Mouse (Mus musculus) midbrain, embryonic 15.5 days (tissue): ENCODE measurements around the gene Sh3gl1. TPM values are rescaled to one million over a fixed set of nuclear protein-coding genes. Genes with fewer than 3 reads are reported as not detected.
A peak's percentile ranks its signal among the peaks of the same experiment; 100 is the strongest.

ENCODE experiments used
- ATAC-seq: fragments of 200-750 bp; cut with Nextera tagmentation; replicated peaks from 2 replicates; pipeline ENCODE4 v1.8.0; 2017; ENCODE audit warnings: moderate TSS enrichment
- H3K27ac ChIP-seq: fragments of 300-500 bp; sonication (generic); 2 replicates; pipeline ENCODE4 v1.5.1; 2015; ENCODE audit warnings: mild to moderate bottlenecking, inconsistent platforms
- H3K27me3 ChIP-seq: fragments of 300-500 bp; sonication (generic); replicated peaks from 2 replicates; pipeline ENCODE4 v1.6.1; 2015; ENCODE audit warnings: inconsistent platforms
- H3K36me3 ChIP-seq: fragments of 300-500 bp; sonication (generic); replicated peaks from 2 replicates; pipeline ENCODE4 v1.6.1; 2015; ENCODE audit warnings: inconsistent platforms
- H3K4me1 ChIP-seq: fragments of 300-500 bp; sonication (generic); 2 replicates; pipeline ENCODE4 v1.6.1; 2015; ENCODE audit warnings: inconsistent platforms
- H3K4me2 ChIP-seq: fragments of 300-500 bp; sonication (generic); 2 replicates; pipeline ENCODE4 v1.6.1; 2015; ENCODE audit warnings: inconsistent platforms, mild to moderate bottlenecking, moderate library complexity
- H3K4me3 ChIP-seq: fragments of 300-500 bp; sonication (generic); 2 replicates; pipeline ENCODE4 v1.5.1; 2015; ENCODE audit warnings: mild to moderate bottlenecking, inconsistent platforms
- H3K9ac ChIP-seq: fragments of 300-500 bp; sonication (generic); 2 replicates; pipeline ENCODE4 v1.6.1; 2015; ENCODE audit warnings: mild to moderate bottlenecking, inconsistent platforms
- H3K9me3 ChIP-seq: fragments of 300-500 bp; sonication (generic); 2 replicates; pipeline ENCODE4 v1.6.1; 2016; ENCODE audit warnings: inconsistent platforms
- WGBS: fragments of 180-500 bp; shearing (Covaris S2); methylation state at CpG from one replicate; pipeline ENCODE4 v1.1.7; 2015; ENCODE audit warnings: mixed read lengths; 5-methylcytosine and 5-hydroxymethylcytosine counted together
- polyA plus RNA-seq: library from polyadenylated mRNA; unstranded; fragments of >200 nt; fragmentation: Nextera tagmentation; extraction: Ambion mirVana; gene quantifications from 2 replicates; pipeline ENCODE4 v1.2.1, GENCODE M21; 2015

The Sh3gl1 gene
- polyA plus RNA-seq, 1 experiment from 2014 or later: 117 TPM

GRCm38 (mm10) chr17:56035216-56035615, 1.2 kb downstream of the Sh3gl1 start:
- Histone ChIP-seq H3K9me3 (no peaks in the 10 kb centered on the region), H3K27me3 (no peaks in the 10 kb centered on the region), H3K4me1 (peaks cover 34% of the 10 kb centered on the region), H3K9ac (peak overlapping the region; percentile 0; the same call in 1 of the 2 replicates), H3K4me2 (peak overlapping the region; percentile 69), H3K27ac (no peak overlapping the region), H3K36me3 (no peaks in the 10 kb centered on the region), H3K4me3 (peak overlapping the region; percentile 97)
- 86% methylated on average over 4 of the region's 4 CpGs for WGBS
- ATAC-seq: no peak

- no peaks in the 10 kb centered on the region for H3K9me3 ChIP-seq
- no peak overlapping the region for H3K4me2 ChIP-seq
- H3K27ac ChIP-seq: no peak overlapping the region
- H3K4me1 ChIP-seq: peaks cover 34% of the 10 kb centered on the region
- H3K9ac ChIP-seq: peak overlapping the region; percentile 5; the same call in 1 of the 2 replicates
- ATAC-seq: no peak
- no peaks in the 10 kb centered on the region for H3K36me3 ChIP-seq
- no peaks in the 10 kb centered on the region for H3K27me3 ChIP-seq
- H3K4me3 ChIP-seq: no peak overlapping the region
- 92% methylated on average over 6 of the region's 6 CpGs for WGBS
Observed at GRCm38 (mm10) chr17:56034726-56035100, 1.7 kb downstream of the Sh3gl1 start.

GRCm38 (mm10) chr17:56034040-56034725, 2.3 kb downstream of the Sh3gl1 start:
- 92% methylated on average over 7 of the region's 7 CpGs for WGBS
- no peak overlapping the region for H3K27ac ChIP-seq
- H3K4me1 ChIP-seq: peaks cover 34% of the 10 kb centered on the region
- H3K9ac ChIP-seq: peak overlapping the region; percentile 5; the same call in 1 of the 2 replicates
- ATAC-seq: no peak
- no peaks in the 10 kb centered on the region for H3K27me3 ChIP-seq
- no peak overlapping the region for H3K4me3 ChIP-seq
- no peak overlapping the region for H3K4me2 ChIP-seq
- H3K36me3 ChIP-seq: no peaks in the 10 kb centered on the region
- no peaks in the 10 kb centered on the region for H3K9me3 ChIP-seq

- Histone ChIP-seq H3K4me1 (peaks cover 34% of the 10 kb centered on the region), H3K4me3 (no peak overlapping the region), H3K4me2 (no peak overlapping the region), H3K36me3 (no peaks in the 10 kb centered on the region), H3K9ac (no peak overlapping the region), H3K27ac (no peak overlapping the region), H3K27me3 (no peaks in the 10 kb centered on the region), H3K9me3 (no peaks in the 10 kb centered on the region)
- ATAC-seq: no peak
- WGBS: 81% methylated on average over 7 of the region's 7 CpGs
Observed at GRCm38 (mm10) chr17:56032831-56033230, 3.6 kb downstream of the Sh3gl1 start.

GRCm38 (mm10) chr17:56032127-56032733, 4.2 kb downstream of the Sh3gl1 start:
- no peak overlapping the region for H3K27ac ChIP-seq
- no peak overlapping the region for H3K4me2 ChIP-seq
- H3K4me3 ChIP-seq: no peak overlapping the region
- ATAC-seq: no peak
- no peaks in the 10 kb centered on the region for H3K27me3 ChIP-seq
- H3K36me3 ChIP-seq: no peaks in the 10 kb centered on the region
- H3K4me1 ChIP-seq: peaks cover 33% of the 10 kb centered on the region
- H3K9ac ChIP-seq: no peak overlapping the region
- 72% methylated on average over 6 of the region's 6 CpGs for WGBS
- no peaks in the 10 kb centered on the region for H3K9me3 ChIP-seq

GRCm38 (mm10) chr17:56031431-56031830, 5.0 kb downstream of the Sh3gl1 start:
- no peak overlapping the region for H3K4me3 ChIP-seq
- peaks cover 28% of the 10 kb centered on the region for H3K4me1 ChIP-seq
- no peak overlapping the region for H3K27ac ChIP-seq
- 92% methylated on average over 7 of the region's 7 CpGs for WGBS
- ATAC-seq: no peak
- no peaks in the 10 kb centered on the region for H3K36me3 ChIP-seq
- H3K27me3 ChIP-seq: no peaks in the 10 kb centered on the region
- no peak overlapping the region for H3K4me2 ChIP-seq
- H3K9me3 ChIP-seq: no peaks in the 10 kb centered on the region
- no peak overlapping the region for H3K9ac ChIP-seq

- ATAC-seq: no peak
- Histone ChIP-seq H3K4me3 (no peak overlapping the region), H3K4me2 (no peak overlapping the region), H3K4me1 (peaks cover 27% of the 10 kb centered on the region), H3K27ac (no peak overlapping the region), H3K36me3 (no peaks in the 10 kb centered on the region), H3K9me3 (no peaks in the 10 kb centered on the region), H3K9ac (no peak overlapping the region), H3K27me3 (no peaks in the 10 kb centered on the region)
- WGBS: 65% methylated on average over 5 of the region's 5 CpGs
Observed at GRCm38 (mm10) chr17:56030919-56031318, 5.5 kb downstream of the Sh3gl1 start.

- no peaks in the 10 kb centered on the region for H3K9me3 ChIP-seq
- H3K36me3 ChIP-seq: no peaks in the 10 kb centered on the region
- ATAC-seq: no peak
- WGBS: 86% methylated on average over 9 of the region's 9 CpGs
- no peak overlapping the region for H3K4me3 ChIP-seq
- no peak overlapping the region for H3K27ac ChIP-seq
- no peak overlapping the region for H3K4me2 ChIP-seq
- peaks cover 22% of the 10 kb centered on the region for H3K4me1 ChIP-seq
- no peaks in the 10 kb centered on the region for H3K27me3 ChIP-seq
- H3K9ac ChIP-seq: no peak overlapping the region
Observed at GRCm38 (mm10) chr17:56030238-56030870, 6.1 kb downstream of the Sh3gl1 start.

GRCm38 (mm10) chr17:56027801-56028441, 8.5 kb downstream of the Sh3gl1 start:
- Histone ChIP-seq H3K4me1 (0 out of 2 replicates have a peak, but pooled peaks cover 4% of the 10 kb centered on the region), H3K36me3 (no peaks in the 10 kb centered on the region), H3K4me2 (no peak overlapping the region), H3K4me3 (no peak overlapping the region), H3K9ac (no peak overlapping the region), H3K27ac (no peak overlapping the region), H3K9me3 (no peaks in the 10 kb centered on the region), H3K27me3 (no peaks in the 10 kb centered on the region)
- 93% methylated on average over 5 of the region's 5 CpGs for WGBS
- no peak for ATAC-seq

- Histone ChIP-seq H3K4me2 (no peak overlapping the region), H3K27me3 (no peaks in the 10 kb centered on the region), H3K9ac (no peak overlapping the region), H3K9me3 (no peaks in the 10 kb centered on the region), H3K4me3 (no peak overlapping the region), H3K27ac (no peak overlapping the region), H3K4me1 (peaks cover 3% of the 10 kb centered on the region; the same call in 1 of the 2 replicates), H3K36me3 (no peaks in the 10 kb centered on the region)
- no peak for ATAC-seq
- WGBS: 86% methylated on average over 1 of the region's 1 CpGs
Observed at GRCm38 (mm10) chr17:56026881-56027280, 9.6 kb downstream of the Sh3gl1 start.

- Histone ChIP-seq H3K27me3 (no peaks in the 10 kb centered on the region), H3K4me2 (no peak overlapping the region), H3K9me3 (no peaks in the 10 kb centered on the region), H3K9ac (no peak overlapping the region), H3K36me3 (no peaks in the 10 kb centered on the region), H3K4me3 (no peak overlapping the region), H3K27ac (no peak overlapping the region), H3K4me1 (peaks cover 7% of the 10 kb centered on the region; the same call in 1 of the 2 replicates)
- WGBS: 88% methylated on average over 1 of the region's 1 CpGs
- ATAC-seq: no peak
Observed at GRCm38 (mm10) chr17:56026303-56026702, 10.1 kb downstream of the Sh3gl1 start.

GRCm38 (mm10) chr17:56024931-56025330, 11.5 kb downstream of the Sh3gl1 start:
- ATAC-seq: no peak
- Histone ChIP-seq H3K4me2 (no peak overlapping the region), H3K4me1 (peaks cover 9% of the 10 kb centered on the region; the same call in 1 of the 2 replicates), H3K4me3 (no peak overlapping the region), H3K9me3 (no peaks in the 10 kb centered on the region), H3K9ac (no peak overlapping the region), H3K36me3 (no peaks in the 10 kb centered on the region), H3K27ac (no peak overlapping the region), H3K27me3 (no peaks in the 10 kb centered on the region)
- 84% methylated on average over 5 of the region's 5 CpGs for WGBS
